Mouse (Mus musculus): Measurements from ENCODE around the gene Mlph. TPM values are rescaled to one million over a fixed set of nuclear protein-coding genes. Genes with fewer than 3 reads are reported as not detected.

Gene Mlph
- total RNA-seq (2015), result not detected in 2 replicates
- total RNA-seq (2017), result not detected in 2 replicates

GRCm38 (mm10) chr1:90914948-90915569 is at the start of gene Mlph:
Gene Mlph (plus strand): TSS chr1:90915085.
- ATAC-seq (ENCODE audit: poor library complexity, severe bottlenecking), result no peak

GRCm38 (mm10) chr1:90866734-90867133 is 48.2 kb upstream of the Mlph start:
- no peak for ATAC-seq (ENCODE audit: poor library complexity, severe bottlenecking)

- no peak for ATAC-seq (ENCODE audit: poor library complexity, severe bottlenecking)
These were observed 44.3 kb upstream of the Mlph start for GRCm38 (mm10) chr1:90870581-90870980.

GRCm38 (mm10) chr1:90875371-90875770 is 39.5 kb upstream of the Mlph start:
- no peak for ATAC-seq (ENCODE audit: poor library complexity, severe bottlenecking)

- ATAC-seq (ENCODE audit: poor library complexity, severe bottlenecking), result no peak
These were observed 38.9 kb upstream of the Mlph start for GRCm38 (mm10) chr1:90875961-90876360.

- ATAC-seq (ENCODE audit: poor library complexity, severe bottlenecking), result no peak
These were observed 38.2 kb upstream of the Mlph start for GRCm38 (mm10) chr1:90876486-90877270.

- no peak for ATAC-seq (ENCODE audit: poor library complexity, severe bottlenecking)
These were observed 29.0 kb upstream of the Mlph start for GRCm38 (mm10) chr1:90885771-90886460.

GRCm38 (mm10) chr1:90894521-90894920 is 20.4 kb upstream of the Mlph start:
- no peak for ATAC-seq (ENCODE audit: poor library complexity, severe bottlenecking)

- no peak for ATAC-seq (ENCODE audit: poor library complexity, severe bottlenecking)
These were observed 19.9 kb upstream of the Mlph start for GRCm38 (mm10) chr1:90895004-90895403.

GRCm38 (mm10) chr1:90896281-90896680 is 18.6 kb upstream of the Mlph start:
- no peak for ATAC-seq (ENCODE audit: poor library complexity, severe bottlenecking)

- ATAC-seq (ENCODE audit: poor library complexity, severe bottlenecking), result no peak
These were observed 18.0 kb upstream of the Mlph start for GRCm38 (mm10) chr1:90896741-90897361.

- ATAC-seq (ENCODE audit: poor library complexity, severe bottlenecking), result no peak
These were observed 16.9 kb upstream of the Mlph start for GRCm38 (mm10) chr1:90898012-90898411.

GRCm38 (mm10) chr1:90899816-90900215 is 15.1 kb upstream of the Mlph start:
- ATAC-seq (ENCODE audit: poor library complexity, severe bottlenecking), result no peak

- ATAC-seq (ENCODE audit: poor library complexity, severe bottlenecking), result no peak
These were observed 14.5 kb upstream of the Mlph start for GRCm38 (mm10) chr1:90900406-90900805.

- ATAC-seq (ENCODE audit: poor library complexity, severe bottlenecking), result no peak
These were observed 13.6 kb upstream of the Mlph start for GRCm38 (mm10) chr1:90901246-90901645.

- no peak for ATAC-seq (ENCODE audit: poor library complexity, severe bottlenecking)
These were observed 13.1 kb upstream of the Mlph start for GRCm38 (mm10) chr1:90901681-90902208.

GRCm38 (mm10) chr1:90902751-90903150 is 12.1 kb upstream of the Mlph start:
- ATAC-seq (ENCODE audit: poor library complexity, severe bottlenecking), result no peak

GRCm38 (mm10) chr1:90903211-90903945 is 11.5 kb upstream of the Mlph start:
- no peak for ATAC-seq (ENCODE audit: poor library complexity, severe bottlenecking)

GRCm38 (mm10) chr1:90903971-90904458 is 10.9 kb upstream of the Mlph start:
- ATAC-seq (ENCODE audit: poor library complexity, severe bottlenecking), result no peak

- no peak for ATAC-seq (ENCODE audit: poor library complexity, severe bottlenecking)
These were observed 10.0 kb upstream of the Mlph start for GRCm38 (mm10) chr1:90904729-90905404.

Data from megakaryocyte, adult 5-6 weeks (primary cell).